In genomic region chr7:118119946-118120345, GRCm38 (mm10) we compare ENCODE assay signal across 9 mouse cellular contexts. TPM values are rescaled to one million over a fixed set of nuclear protein-coding genes. Genes with fewer than 3 reads are reported as not detected.
DNase-seq lines count a peak whose midpoint lies in the region; ATAC-seq lines count a peak whose summit lies in the region.
"Had no signal": no experiment of that assay in that cellular context is flagged by ENCODE, and none has a peak within 500 bp of the region (broad histone marks: within the 10 kb centered on the region; RNA-seq: fewer than 3 reads in every experiment).

No protein-coding gene starts in this region.

- peak overlapping the region; percentile 22; the same call in 1 of the 2 replicates for H3K27ac ChIP-seq in kidney, embryonic 16.5 days (ENCODE audit: low read length)
- no peak overlapping the region for H3K27ac ChIP-seq in midbrain, embryonic 14.5 days (replicated peaks; ENCODE audit: low read depth, low read length)
- H3K27ac ChIP-seq: midbrain, embryonic 10.5 days had no signal

- no peaks in the 10 kb centered on the region for H3K9me3 ChIP-seq in kidney, embryonic 16.5 days (ENCODE audit: low read length)
- no peaks in the 10 kb centered on the region for H3K9me3 ChIP-seq in midbrain, embryonic 14.5 days (ENCODE audit: control insufficient read depth, low read length)
- H3K9me3 ChIP-seq: midbrain, embryonic 10.5 days had no signal

- H3K9ac ChIP-seq in kidney, embryonic 16.5 days (replicated peaks; ENCODE audit: low read length) = no peak overlapping the region; the same call in 1 of the 2 replicates
- H3K9ac ChIP-seq in midbrain, embryonic 14.5 days (replicated peaks; ENCODE audit: low read length) = no peak overlapping the region

- H3K4me1 ChIP-seq in kidney, embryonic 16.5 days (ENCODE audit: insufficient read depth, low read length) = peaks cover 24% of the 10 kb centered on the region
- H3K4me1 ChIP-seq in midbrain, embryonic 14.5 days (ENCODE audit: control insufficient read depth, insufficient read depth, low read length) = peaks cover 1% of the 10 kb centered on the region; the same call in 1 of the 2 replicates

- no peaks in the 10 kb centered on the region for H3K27me3 ChIP-seq in kidney, embryonic 16.5 days (ENCODE audit: insufficient read depth, low read length)
- H3K27me3 ChIP-seq in midbrain, embryonic 14.5 days (ENCODE audit: control insufficient read depth, insufficient read depth, low read length) = no peaks in the 10 kb centered on the region
- H3K27me3 ChIP-seq: Patski had no signal

- peak; percentile 52 to 62 for DNase-seq in spleen, adult 18-20 months
- no peak for DNase-seq in spleen, adult 12 weeks (ENCODE audit: low spot score)
- DNase-seq in natural killer cell, adult 2 months (ENCODE audit: low spot score in 2 of 2) = peak; percentile 66 to 75
- DNase-seq in urinary bladder, postnatal 14 days (ENCODE audit: low spot score) = no peak
- DNase-seq in embryo, embryonic 9.5 days (ENCODE audit: extremely low spot score) = no peak
- no peak for DNase-seq in midbrain, embryonic 14.5 days

- no peak for ATAC-seq in kidney, embryonic 16.5 days (ENCODE audit: low FRiP score, low TSS enrichment)
- no peak for ATAC-seq in midbrain, embryonic 14.5 days (ENCODE audit: low FRiP score, low TSS enrichment)

- H3K36me3 ChIP-seq in kidney, embryonic 16.5 days (ENCODE audit: insufficient read depth, low read length) = peaks cover 51% of the 10 kb centered on the region
- peaks cover 53% of the 10 kb centered on the region for H3K36me3 ChIP-seq in midbrain, embryonic 14.5 days (ENCODE audit: control insufficient read depth, insufficient read depth, low read length)

- H3K4me3 ChIP-seq in kidney, embryonic 16.5 days (ENCODE audit: low read length) = no peak overlapping the region
- no peak overlapping the region for H3K4me3 ChIP-seq in midbrain, embryonic 14.5 days (replicated peaks; ENCODE audit: low read depth, low read length)
- H3K4me3 ChIP-seq: midbrain, embryonic 10.5 days had no signal

- no peak overlapping the region for H3K4me2 ChIP-seq in kidney, embryonic 16.5 days (replicated peaks; ENCODE audit: low read depth, low read length)
- no peak overlapping the region for H3K4me2 ChIP-seq in midbrain, embryonic 14.5 days (ENCODE audit: low read length)

- WGBS in kidney, embryonic 16.5 days = 48% methylated on average over 5 of the region's 5 CpGs
- WGBS in midbrain, embryonic 14.5 days = 83% methylated on average over 5 of the region's 5 CpGs

RNA-seq across cellular contexts. Expression of gene Rps15a, which starts 4.0 kb away (rescaled TPM):
- 655 and 667 TPM in 2 replicates for polyA plus RNA-seq in kidney, embryonic 16.5 days (2015; fragmentation: Nextera tagmentation; extraction: Ambion mirVana)
- 492 and 536 TPM in 2 replicates for polyA plus RNA-seq in midbrain, embryonic 14.5 days (2014; fragmentation: Nextera tagmentation; extraction: Ambion mirVana)

RNA-seq across cellular contexts. Expression of gene Arl6ip1, which starts 9.5 kb away (rescaled TPM):
- 405 and 508 TPM in 2 replicates for polyA plus RNA-seq in kidney, embryonic 16.5 days (2015; fragmentation: Nextera tagmentation; extraction: Ambion mirVana)
- polyA plus RNA-seq in midbrain, embryonic 14.5 days (2014; fragmentation: Nextera tagmentation; extraction: Ambion mirVana) = 397 and 417 TPM in 2 replicates

Comparison
In these comparisons a context has a peak if more than half of its experiments do, and no peak if none do; other contexts are left out.
1. DNase-seq: peak in spleen, adult 18-20 months (2 of 2) and natural killer cell, adult 2 months (2 of 2); none in spleen, adult 12 weeks (single experiment), urinary bladder, postnatal 14 days (single experiment), embryo, embryonic 9.5 days (single experiment) and midbrain, embryonic 14.5 days (single experiment).